Mouse (Mus musculus): Measurements from ENCODE around the gene Gm49395.

The Gm49395 gene

DNA sequence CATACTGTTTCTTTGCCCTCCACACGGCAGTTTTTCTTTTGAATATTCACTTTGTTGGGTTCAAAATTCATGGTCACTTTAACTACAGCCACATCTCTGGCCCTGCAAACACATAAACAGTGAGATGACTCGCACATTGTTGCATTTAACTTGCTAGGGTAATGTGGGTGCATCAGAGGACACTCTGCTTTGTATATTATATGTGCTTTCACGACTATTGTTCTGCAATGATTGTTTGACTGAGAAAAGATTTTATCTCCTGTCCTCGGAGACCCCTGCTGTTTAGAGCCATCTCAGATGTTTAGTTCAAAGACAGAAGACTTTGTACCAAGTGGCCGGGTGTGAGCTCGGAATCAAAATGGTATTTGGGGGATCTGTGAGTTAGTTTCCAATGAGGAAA is 114.1 kb downstream of the Gm49395 start:
- no peak for DNase-seq (ENCODE audit: low read depth, low spot score)

DNA sequence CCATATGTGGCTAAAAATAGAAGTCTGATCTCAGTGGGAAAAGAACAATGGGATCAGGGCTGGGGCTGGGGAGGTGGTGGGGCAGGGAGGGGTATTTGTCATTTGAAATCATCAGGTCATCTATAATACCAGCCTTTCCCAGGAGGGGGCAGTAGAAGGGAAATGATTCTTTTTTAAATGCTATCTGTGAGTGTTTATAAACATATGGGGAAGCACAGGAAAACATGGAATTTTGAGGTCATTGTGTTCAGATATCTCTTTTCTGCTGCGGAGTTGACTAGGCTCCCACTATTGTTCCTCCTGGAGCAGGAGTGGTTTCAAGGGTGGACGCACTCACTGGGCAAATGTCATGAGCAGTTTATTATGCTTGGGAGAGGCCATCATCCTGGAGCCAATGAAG is 114.6 kb downstream of the Gm49395 start:
- no peak for DNase-seq (ENCODE audit: low read depth, low spot score)

Data from embryo, embryonic 11.5 days (tissue).